Mouse (Mus musculus): ENCODE results near the gene Gm28729. TPM values are rescaled to one million over a fixed set of nuclear protein-coding genes. Genes with fewer than 3 reads are reported as not detected.
"Not testable (repeated sequence)": the region's sequence is repeated elsewhere in the genome, so short reads cannot be mapped to it uniquely, and the experiment has no call there.

Gene Gm28729
- polyA plus RNA-seq, 1 experiment = 19.3 TPM

DNA sequence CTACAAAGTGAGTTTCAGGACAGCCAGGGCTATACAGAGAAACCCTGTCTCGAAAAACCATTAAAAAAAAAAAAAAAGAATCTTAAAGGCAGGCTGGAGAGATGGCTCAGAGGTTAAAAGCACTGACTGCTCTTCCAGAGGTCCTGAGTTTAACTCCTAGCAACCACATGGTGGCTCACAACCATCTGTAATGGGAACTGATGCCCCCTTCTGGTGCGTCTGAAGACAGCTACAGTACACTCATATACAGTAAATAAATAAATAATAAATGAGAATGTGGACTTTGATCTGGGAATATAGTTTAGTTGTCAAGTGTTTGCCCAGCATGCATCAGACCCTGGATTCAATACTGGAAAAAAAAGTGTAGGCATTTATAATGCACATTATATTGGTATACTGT lies 3.5 kb downstream of the Gm28729 start:
- DNase-seq (ENCODE audit: low spot score) = not testable (repeated sequence)

DNA sequence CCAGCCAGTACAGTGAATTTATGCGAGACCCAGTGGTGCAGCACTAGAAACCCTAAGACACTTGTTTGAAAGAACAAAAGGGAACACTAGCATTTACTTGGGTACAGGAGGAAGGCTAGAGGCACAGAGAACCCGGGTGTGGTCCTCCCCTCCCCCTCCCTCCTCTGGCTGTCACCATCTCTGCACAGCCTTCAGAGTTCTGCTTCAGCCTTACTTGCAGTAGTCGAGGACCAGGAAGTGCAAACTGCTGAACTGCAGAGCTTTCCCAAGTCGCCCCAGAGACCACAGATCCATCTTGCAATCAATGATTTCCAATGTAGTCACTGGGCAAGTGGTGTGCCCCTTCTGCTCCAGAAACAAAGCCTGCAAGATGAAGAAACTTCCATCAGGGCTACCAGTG lies 7.6 kb downstream of the Gm28729 start:
- no peak for DNase-seq (ENCODE audit: low spot score)

DNA sequence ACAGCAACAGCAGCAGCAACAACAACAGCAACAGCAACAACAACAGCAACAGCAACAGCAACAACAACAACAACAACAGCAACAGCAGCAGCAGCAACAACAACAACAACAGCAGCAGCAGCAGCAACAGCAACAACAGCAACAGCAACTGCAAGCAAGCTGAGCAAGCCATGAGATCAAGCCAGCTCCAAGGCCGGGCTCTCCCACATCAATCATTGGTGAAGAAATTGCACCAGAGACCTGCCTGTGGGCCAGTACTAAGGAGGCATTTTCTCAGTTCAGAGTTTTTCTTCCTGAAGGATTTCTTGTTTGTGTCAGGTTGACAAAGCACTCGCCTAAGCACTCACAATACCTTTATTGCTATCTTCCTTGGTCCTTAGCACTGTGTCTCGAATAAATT lies 8.3 kb downstream of the Gm28729 start:
- DNase-seq (ENCODE audit: low spot score) = no peak

DNA sequence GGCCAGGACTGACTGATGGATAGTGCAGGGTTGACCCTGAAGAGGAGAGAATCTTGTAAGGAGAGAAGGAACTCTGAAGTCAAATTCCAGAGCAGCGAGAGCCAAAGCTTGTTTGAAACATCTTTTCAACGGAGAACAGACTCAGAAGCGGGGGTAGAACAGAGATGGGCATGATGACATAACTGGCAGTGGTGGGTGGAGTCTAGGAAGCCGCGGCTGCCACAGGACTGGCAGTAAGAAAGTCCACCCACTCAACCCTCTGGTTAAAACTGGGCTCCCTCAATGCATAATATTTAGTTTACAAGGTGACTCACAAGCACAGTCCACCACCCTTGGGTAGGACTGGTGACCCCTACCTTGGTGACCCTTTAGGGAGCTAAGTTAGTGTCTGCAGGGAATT lies 9.3 kb downstream of the Gm28729 start:
- DNase-seq (ENCODE audit: low spot score) = no peak

DNA sequence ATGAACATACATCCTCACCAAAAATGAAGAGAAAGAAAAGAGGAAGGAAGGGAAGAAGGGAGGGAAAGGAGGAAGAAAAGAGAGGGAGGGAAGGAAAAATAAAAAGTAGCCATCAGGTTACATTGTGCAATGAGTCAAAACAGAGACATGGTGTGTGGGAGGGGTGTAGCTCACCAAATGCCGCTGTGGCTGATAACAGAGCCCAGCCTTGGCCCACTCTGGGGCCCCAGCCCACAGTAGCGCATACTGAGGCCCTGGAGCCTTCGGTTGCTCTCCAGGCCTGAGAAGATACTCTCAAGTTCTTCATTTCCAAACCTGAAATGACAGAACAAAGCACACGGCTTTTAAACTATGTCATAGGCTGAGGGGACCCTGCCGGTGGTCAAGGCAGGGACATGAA lies 10.8 kb downstream of the Gm28729 start:
- DNase-seq (ENCODE audit: low spot score) = no peak

DNA sequence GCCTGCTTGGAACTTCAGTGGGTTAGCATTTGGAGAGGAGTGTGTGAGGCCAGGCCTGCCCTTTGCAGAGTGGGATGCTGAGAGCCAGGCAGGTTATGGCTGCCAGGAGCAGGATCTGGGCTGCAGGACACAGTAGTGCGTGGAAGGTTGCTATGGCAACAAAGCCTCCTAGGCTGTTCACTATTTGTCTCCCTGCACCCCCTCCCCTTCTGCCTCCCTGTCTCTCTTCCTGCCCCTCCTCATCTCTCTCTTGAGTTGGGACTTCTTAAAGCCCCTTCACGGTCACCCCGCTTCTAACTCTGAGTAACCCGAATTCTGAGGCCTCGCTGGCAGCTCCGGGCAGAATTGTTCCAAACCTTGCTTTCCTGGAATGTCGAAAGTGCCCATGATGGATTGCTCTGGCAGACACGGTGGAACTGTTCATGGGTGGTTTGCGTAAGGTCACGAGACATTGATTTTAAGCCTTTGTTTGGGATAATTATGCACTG lies 19.0 kb downstream of the Gm28729 start:
- no peak for DNase-seq (ENCODE audit: low spot score)

DNA sequence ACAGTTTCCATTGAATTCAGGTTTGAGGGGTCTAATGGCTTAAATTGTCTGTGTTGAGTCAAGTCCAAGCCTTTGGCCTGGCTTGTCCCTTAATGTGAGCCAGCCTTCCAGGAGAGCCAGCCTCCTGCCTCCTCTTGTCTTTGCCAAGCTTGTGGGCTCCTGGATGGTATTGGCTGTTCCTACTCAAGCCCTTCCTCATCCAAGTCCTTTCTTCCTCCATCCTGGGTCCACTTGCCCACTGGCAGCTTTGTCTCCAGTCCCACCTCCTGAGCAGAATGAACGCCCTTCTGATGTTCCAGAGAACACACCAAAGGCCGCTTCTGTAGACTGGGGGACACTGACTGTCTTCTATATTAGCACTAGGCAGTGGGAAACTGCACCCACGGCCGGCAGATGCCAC lies 19.9 kb downstream of the Gm28729 start:
- DNase-seq (ENCODE audit: low spot score) = no peak

DNA sequence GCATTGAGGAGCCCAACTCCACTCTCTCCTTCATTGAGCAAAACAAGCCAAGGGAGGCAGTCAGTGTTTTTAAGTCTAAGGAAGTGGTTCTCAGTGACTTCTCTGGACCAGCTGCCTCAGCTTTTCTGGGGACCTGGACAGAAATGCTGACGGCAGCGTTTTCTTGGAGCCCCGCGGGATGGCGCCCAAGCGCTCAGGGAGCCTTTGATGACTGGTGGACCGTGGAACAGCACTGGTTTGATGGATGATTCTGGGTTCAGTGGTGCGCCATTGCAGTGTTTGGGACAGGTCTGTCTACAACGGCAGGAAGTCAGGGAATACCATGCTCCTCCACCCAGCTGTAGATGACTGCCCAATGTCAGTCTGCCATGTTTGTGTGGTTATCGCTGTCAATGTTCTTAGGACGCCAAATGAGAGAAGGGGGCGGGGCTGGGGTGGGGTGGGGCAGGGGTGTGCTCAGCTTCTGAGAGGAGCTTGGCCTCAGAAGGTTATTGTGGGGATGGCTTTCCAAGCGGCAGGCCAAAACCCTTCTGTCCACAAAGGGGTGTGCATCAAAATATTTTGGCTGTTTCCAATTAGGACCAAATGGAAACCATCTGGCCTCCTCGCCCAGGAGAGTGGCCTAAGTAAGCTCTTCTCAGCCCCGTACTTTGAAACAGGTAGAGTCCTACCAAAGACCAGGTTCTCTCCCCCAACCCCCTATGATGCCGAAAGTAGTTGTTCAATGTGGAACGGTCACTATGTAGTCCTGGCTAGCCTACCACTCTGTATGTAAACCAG lies 20.8 kb downstream of the Gm28729 start:
- DNase-seq (ENCODE audit: low spot score) = no peak

DNA sequence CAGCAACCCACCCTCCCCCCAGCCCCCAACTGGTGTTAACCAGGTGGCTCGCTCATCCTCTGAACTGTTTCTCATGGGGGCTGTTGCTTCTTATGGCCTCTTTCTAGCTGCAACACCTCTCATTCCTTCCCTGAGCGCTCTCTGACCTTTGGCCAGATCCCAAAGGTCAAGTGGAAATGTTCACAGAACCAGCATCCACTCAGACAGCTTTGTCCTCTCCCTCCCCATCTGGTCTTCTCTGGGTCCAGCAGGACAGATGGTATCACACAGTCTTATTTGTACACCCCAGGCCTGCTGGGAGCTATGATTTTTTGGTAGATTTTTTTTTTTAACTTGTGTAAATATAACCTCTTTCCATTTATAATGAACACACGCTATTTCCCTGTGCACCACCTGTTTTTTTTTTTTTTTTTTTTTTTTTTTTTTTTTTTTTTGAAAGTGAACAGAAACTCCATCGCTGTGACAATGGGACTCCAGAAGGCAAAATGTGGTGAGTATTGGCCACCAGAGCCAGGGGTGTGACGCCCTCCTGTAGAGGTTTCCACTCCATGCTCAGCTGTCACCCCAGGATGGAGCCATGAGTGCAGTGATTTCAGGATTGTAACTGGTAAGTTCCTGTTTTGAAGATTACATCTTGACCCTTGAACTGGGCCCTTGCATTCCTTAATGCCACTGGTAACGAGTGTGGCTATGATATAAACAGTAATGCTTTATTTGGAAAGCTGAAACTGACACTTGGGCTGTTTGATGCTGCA lies 22.0 kb downstream of the Gm28729 start:
- DNase-seq (ENCODE audit: low spot score) = no peak

DNA sequence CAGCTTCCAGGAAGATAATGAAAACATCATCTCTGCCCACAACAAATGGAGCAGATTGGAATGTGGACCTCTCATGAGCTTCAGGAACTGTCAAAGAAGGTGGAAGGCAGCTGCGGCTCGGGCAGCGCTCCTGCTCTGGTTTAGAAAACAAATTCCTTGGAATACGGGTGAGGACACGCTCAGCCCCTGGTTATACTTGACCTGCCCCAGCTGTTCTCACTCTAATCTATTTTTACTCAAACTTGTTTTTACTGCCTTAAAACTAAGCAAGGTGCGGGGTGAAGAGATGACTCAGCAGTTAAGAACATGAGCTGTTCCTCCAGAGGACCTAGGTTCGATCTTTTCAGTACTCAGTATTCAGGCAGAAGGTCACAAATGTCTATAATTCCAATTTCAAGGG lies 23.8 kb downstream of the Gm28729 start:
- no peak for DNase-seq (ENCODE audit: low spot score)

DNA sequence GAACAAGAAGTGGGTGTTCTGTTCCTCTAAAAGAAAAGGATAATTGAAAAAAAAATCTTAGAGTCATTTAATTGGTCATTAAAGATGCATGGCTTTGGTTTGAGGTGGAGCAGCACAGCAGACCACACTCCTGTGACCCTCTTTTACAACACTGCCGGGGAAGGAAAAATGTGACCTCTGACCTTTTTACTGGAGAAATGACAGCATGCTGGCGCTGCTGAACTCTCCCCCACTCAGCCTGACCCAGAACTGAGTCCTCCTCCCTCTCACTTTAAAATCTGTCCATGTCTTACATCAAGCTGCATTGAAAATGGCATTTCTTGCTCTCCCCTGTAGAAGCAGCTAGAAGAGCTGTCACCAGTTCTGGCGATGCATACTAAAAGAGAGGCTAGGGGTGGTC lies 31.9 kb downstream of the Gm28729 start:
- no peak for DNase-seq (ENCODE audit: low spot score)

DNA sequence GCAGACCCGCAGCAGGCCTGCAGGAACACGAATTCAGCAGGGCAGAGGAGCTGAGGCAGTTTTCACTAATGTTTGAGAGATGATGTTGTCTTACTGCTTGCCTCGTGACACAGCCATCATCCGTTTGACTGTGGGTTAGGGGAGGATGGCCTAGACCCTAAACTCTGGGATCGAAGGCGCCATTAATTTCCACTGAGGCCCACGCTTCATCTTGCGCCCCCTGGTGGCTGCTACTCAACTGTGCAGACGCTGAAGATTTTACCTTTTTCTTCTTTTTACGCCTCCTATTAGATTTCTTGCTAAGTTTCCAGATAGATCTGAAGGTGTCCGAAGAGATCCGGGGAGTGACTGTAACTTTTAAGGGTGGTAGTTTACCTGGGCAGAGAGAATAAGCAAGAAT lies 33.3 kb downstream of the Gm28729 start:
- DNase-seq (ENCODE audit: low spot score) = no peak

DNA sequence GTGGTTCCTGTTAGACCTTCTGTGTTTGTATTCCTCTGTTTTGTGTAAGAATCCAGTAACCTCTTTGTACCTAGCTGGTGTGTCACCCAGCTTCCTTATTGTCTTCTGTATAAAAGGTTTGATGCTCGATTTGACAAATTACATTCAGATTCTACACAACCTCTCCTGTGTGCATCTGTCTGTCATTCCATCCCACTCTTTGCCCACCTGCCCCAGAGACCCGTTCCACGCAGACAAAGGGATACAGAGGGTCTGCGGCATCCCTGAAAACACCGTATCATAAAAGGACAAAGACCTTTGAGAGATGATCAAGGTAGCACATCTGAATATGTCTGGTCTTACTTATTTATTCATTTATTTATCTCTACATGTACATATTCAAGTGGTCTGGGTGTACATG lies 37.2 kb downstream of the Gm28729 start:
- not testable (repeated sequence) for DNase-seq (ENCODE audit: low spot score)

DNA sequence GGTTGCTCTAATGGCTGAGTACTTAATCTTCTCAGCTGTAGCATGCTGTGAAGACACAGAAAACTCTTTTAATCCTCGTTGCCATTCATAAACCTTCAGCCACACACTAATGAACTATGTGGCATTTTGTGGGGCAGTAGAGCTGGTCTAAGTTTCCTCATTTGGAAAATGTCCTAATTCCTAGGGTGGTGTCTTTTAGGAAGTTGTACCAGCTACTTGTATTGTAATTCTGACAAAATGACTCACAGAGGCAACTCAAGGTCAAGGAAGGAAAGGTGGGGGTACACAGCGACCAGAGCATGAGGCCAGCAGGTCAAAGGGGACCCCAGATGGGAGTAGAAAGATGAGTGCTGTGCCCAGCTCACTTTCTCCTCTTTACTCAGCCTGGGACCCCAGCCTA lies 41.4 kb downstream of the Gm28729 start:
- no peak for DNase-seq (ENCODE audit: low spot score)

DNA sequence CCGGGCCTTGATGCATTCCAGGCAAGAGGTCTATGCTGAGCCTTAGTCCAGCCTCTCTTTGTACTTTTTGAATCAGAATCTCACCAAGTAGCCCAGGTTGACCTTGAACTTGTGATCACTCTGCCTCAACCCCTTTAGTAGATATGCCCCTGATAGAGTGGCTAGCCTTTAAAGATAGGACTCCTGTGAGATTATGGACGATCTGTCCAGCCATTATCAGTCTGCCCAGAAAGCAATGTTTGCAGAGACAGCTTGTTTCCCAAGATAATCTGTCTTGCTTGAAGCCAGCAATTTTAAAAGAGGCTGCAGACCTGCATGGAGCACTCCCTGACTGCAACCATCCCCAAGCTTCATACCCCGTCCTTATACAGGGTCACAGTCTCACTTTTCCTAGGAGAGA lies 42.0 kb downstream of the Gm28729 start:
- no peak for DNase-seq (ENCODE audit: low spot score)

DNA sequence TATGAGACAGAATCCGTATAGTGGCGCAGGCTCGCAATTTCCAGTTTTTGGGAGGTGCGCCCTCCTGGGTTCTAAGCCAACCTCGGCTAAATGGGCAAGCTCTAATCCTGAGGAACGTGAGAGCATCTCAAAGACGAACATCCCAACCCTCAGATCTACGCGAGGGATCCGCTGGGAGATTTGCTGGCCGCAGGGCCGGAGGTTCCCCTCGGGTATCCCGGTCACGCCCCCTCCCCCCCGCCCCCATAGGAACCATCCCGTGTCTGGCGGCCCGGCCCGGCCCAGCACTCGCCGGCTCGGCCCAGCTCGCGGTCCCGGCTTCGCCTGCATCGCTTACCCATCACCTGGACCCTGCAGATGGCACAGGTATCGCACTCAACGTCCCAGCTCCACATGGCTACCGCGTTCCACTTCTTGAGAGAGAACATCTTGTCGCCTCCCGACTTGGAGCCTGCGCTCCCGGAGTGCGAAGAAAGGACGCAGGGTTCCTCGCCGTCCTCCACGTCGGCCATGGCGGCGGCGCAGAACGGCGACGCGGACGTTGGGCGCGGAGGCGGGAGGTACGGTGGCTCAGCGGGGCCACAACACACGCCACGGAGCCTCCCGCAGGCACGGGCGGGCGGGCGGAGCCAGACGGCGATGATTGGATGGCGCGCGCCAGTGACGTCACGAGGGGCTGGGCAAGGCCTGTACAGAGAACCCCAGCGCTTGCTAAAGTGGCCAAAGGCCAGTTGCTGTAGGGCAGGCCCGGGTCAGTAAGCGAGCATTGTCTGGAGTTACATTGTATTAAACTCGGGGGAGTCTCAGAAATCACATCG lies 46.8 kb downstream of the Gm28729 start, which contains the start of gene Rnf7:
TSS of gene Rnf7 (minus strand) at position 605 of the 818 bp plus-strand sequence.
- DNase-seq (ENCODE audit: low spot score) = peak; percentile 99

DNA sequence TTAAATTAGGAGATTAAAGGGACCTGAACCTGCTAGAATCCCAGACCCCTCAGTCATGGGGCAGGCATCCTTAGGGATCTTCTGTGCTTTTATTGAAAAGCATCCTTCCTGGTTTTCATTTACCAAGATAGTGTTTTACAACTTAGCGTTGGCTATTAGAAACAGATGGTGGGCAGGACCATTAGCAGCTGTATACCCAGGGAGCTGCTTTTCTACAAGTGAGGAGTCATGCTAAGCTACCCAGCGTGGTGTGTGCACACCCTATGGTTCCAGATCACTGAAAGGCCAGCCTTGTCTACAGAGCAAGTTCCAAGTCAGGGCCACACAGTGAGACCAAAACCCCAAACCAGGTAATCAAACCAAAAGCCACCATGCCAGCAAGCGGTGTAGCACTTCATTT lies 52.7 kb downstream of the Gm28729 start:
- no peak for DNase-seq (ENCODE audit: low spot score)

DNA sequence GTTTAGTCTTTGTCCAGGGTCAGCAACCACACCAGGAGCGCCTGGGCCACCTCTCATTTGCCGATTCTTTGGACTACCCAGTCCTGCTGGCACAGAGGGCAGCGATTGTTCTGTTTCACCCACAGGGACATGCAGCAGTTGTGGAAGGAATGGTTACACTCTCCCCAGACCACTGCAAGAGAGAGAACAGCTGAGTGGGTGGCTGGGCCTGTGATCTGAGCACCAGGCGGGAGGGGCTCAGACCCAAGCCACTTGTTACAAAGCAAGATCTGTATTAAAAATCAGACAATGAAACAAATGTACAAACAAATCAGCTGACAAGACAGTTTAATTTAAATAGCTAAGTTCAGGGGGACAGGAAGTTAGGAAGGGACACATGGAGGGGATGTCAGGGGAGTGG lies 53.4 kb downstream of the Gm28729 start:
- not testable (repeated sequence) for DNase-seq (ENCODE audit: low spot score)

DNA sequence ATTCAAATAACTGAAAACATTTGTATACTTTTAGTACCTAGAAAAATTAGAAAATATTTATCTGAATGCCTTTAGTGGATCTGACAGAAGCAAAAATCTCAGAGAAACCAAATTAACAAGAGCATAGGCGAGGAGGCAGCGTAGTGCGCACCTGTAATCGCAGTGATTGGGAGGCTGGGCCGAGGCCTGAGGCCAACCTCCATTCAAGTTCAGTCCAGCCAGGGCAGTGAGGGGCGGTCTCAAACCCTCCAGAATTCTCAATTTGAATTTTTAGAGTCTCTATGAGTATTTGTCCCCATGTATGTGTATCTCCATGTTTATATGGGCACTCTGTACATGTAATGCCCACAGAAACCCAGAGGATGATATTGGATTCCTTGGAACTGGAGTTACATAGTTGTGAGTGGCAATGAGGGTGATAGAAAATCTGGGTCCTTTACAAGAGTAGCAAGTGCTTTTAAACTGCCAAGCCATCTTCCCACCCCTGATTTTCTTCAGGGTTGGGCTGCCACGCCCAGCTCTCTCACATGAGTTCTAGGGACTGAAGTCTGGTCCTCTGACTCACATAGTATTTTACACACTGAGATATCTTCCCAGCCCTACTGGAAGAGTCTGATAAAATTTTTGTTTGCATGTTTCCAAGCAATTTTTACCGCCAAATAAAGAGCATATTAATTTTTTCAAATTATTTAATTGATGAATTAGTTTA lies 54.6 kb downstream of the Gm28729 start:
- no peak for DNase-seq (ENCODE audit: low spot score)

DNA sequence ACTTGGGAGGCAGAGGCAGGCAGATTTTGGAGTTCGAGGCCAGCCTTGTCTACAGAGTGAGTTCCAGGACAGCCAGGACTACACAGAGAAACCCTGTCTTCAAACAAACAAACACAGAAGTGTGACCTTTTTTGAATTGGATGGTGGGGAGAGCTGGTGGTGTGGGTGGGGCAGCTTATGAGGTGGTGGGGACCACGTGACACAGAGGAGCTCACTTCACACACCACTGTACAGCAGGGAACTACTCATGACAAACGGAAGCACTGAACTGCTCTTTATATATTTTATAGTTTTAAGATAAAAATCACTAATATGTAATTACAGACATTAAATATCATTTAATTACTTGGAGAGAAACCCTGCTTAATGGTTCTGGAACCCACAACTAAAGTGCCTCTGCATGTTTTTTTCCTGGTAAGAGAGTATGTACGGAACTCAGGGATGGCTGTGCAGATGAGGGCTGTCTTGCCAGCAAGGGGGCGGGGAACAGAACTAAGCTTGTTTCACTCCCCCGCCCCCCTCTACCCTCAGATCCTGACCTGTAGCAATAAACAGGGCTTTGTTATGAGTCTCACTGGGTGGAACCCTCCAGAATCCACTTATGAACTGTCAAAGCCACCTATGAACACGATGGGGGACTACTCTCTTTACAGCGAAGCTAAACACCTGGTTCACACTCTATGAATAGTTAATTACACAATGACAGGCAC lies 55.4 kb downstream of the Gm28729 start:
- no peak for DNase-seq (ENCODE audit: low spot score)

DNA sequence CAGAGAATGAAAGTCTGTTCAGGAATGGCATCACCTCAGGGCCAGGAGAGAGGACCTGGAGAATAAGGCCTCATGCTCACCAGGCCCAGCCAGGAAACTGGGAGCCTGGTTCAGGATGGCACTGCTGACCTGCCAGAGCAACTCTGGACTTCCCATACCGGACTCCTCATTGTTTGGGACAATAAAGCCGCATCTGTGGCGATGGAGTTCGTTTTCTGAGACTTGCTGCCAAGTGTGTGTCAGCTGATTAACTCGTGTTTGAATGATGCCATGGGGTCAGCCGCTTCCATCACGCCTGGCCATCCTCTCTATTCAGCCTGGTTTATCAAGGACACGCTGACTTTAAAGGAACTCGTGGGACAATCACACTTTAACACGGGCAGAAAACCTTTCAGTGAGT lies 61.4 kb downstream of the Gm28729 start:
- DNase-seq (ENCODE audit: low spot score) = no peak

Measured in urinary bladder, adult 2 months (tissue).